Mouse (Mus musculus) G1E-ER4 (cell line): ENCODE data around the gene Mark4. TPM values are rescaled to one million over a fixed set of nuclear protein-coding genes. Genes with fewer than 3 reads are reported as not detected.

Source experiments
- GATA1 ChIP-seq: IDR thresholded peaks from one replicate; pipeline ENCODE4 v1.8.0; 2012; ENCODE audit warnings: low read length, inconsistent platforms
- polyA plus RNA-seq: library from polyadenylated mRNA; stranded (reverse); fragments of >175 nt; gene quantifications from 2 replicates; pipeline ENCODE4 v1.2.3, GENCODE M21; 2012

Mark4 gene
- 45.0 and 67.8 TPM in 2 replicates for polyA plus RNA-seq

GRCm38 (mm10) chr7:19458591-19459111 lies at the start of gene Mark4:
Mark4 (minus strand) TSS chr7:19458821.
- TF ChIP-seq GATA1: no peak

GRCm38 (mm10) chr7:19507612-19507981 lies 49.0 kb upstream of the Mark4 start:
- TF ChIP-seq GATA1: no peak

GRCm38 (mm10) chr7:19506969-19507611 lies 48.5 kb upstream of the Mark4 start:
- TF ChIP-seq GATA1: no peak

GRCm38 (mm10) chr7:19506326-19506725 lies 47.7 kb upstream of the Mark4 start:
- TF ChIP-seq GATA1: no peak

DNA sequence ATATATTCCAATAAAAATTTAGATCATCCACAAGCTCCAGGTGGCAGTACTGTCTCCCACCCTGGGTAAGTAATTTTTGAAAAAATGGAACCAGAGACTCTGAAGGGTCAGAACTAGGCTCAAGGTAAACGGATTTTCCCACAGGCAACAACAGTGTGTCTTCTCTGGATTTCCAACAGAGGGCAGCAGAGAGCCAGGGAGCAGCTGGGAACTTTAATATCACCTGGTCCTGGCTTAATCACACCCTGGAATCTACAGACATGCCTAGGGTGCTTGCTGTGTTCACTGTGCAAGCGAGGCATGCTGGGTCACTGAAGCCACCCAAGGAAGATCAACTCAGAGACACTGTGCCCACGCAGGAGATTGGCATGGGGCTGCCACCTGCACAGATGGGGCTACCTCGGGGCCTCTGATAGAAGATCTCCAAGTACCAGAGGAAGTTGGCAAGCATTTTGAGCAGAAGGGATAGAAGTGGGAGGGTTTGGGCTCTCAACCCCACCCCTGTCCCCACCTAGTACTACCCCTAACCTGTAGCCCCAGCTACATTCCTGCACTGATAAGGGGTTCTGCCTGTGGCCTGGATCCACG lies 45.0 kb upstream of the Mark4 start:
- TF ChIP-seq GATA1: no peak

DNA sequence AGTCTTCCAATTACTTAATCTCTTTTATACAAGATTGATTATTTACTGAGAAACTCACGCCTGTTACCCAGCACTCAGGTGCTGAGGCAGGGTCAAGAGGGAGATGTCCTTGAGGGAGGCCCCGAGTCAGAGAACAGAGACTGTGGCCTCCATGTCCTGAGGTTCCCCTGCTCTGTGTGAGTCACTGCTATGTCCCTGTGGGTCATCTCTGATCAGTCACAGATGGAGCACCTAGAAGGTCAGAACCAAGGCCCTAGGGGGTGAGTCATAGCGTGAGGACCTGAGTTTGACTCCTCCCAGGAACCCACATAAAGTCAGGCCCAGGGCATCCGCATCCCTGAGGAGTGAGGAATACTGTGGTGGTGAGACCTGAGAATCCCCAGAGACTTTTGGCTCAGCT lies 43.0 kb upstream of the Mark4 start:
- TF ChIP-seq GATA1: no peak

DNA sequence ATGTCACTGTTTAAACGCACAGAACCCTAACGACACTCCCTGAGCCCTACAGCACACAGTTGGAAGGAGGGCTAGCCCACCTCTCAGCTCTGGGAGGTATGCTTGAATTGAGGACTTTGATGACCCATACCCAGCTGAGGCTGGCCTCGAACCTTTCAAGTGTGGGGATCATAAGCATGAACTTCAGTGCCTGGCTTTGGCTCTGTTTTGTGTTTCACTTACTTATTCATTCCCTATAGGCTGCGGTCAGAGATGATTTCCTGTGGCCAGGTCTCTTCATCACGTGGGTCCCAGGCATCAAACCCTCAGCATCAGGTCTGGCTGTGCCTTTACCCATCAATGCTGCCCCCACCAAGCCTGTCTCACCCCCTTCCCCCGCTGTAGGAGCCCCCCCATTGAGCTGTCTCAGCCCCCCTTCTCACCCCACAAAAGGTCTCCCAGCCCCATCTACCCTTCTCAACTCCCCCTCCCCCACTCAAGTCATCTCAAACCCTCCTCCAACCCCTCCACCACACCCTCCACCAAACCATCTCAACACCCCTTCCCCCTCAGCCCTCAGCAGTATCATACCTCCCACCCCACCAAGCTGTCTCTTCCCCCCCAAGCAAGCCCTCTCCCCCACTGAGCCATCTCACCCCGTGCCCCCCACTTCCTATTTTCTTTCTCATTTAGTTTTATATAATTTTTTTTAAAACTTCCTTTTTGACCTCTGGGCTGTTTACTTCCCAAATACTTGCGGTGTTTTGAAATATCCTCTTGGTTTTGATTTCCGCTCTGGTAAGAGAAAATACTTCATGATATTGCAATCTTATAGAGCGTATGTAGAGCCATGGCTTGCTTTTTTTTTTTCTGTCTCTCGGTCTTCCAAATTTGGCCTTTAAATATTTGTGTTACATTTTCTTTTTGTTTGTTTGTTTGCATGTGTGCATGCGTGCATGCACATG lies 42.1 kb upstream of the Mark4 start:
- no peak for TF ChIP-seq GATA1

- no peak for TF ChIP-seq GATA1
Observed at GRCm38 (mm10) chr7:19498326-19498725, 39.7 kb upstream of the Mark4 start.

DNA sequence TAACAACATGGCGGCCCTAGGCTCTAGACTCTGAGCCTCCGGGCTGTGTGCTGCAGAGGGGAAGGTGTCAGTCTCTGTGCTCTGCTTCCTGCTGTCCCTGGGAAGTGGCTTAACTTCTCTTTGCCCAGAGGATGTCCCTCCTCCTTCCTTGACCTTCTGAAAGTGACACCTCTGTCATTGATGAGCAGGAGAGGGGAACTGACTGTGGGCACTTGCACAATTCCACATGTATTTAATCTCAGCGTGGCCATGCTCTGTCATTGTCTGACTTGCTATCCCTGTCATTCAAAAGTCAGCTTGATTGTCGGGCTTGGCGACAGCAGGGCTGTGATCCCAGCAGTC lies 37.6 kb upstream of the Mark4 start:
- TF ChIP-seq GATA1: no peak

- TF ChIP-seq GATA1: no peak
Observed at GRCm38 (mm10) chr7:19495521-19496213, 37.0 kb upstream of the Mark4 start.

DNA sequence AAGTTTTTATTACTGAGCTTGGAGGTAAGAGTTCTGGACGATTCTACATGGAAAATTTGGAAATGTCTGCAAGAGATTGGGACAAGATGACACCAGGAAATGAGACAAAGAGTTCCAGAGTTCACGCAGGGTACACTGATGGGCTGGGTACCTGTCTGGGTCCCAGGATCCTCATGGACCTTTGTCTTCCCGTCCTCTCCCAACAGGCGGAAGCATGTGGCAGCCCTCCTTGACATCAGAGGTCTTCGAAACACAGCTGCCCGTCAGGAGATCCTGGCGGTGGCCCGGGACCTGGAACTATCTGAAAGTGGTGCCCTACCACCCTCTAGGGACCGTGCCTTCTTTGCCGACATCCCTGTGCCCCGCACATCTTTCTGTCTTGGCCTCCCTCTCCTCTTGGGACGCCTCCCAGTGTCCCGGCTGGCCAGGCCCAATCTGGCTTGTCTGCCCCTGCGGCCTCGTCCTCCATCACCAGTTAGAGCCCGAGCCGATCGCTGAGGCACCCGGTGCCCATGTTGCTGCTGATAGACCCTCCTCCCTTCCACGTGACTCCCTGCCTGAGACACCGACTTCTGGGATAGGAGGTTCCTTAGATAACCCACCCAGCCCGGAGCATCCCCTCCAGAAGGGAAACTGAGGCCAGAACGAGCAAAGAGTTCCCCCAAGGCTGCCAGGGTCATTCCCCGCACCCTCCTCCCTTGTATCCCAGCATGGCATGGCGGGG lies 36.3 kb upstream of the Mark4 start:
- TF ChIP-seq GATA1: no peak

GRCm38 (mm10) chr7:19491731-19492130 lies 33.1 kb upstream of the Mark4 start:
- TF ChIP-seq GATA1: no peak

- no peak for TF ChIP-seq GATA1
Observed at GRCm38 (mm10) chr7:19489525-19489924, 30.9 kb upstream of the Mark4 start.

DNA sequence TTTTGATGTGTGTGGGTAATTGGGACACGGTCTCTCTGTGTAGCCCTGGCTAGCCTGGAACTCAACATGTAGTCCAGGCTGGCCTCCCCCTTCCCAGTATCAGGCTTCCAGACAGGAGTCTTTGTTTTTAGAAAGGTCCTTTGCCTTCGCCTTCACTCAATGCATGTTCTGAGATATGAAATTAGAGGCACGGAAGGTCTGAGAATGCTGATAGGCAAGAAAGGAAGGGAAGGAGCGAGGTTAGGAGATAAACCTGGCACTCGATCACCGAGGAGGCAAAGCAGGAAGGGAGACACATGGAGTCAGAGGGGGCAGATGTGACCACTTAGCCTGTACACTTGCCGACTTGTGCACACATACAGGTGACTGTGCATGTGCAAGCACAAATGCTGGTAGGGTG lies 27.9 kb upstream of the Mark4 start:
- TF ChIP-seq GATA1: no peak

DNA sequence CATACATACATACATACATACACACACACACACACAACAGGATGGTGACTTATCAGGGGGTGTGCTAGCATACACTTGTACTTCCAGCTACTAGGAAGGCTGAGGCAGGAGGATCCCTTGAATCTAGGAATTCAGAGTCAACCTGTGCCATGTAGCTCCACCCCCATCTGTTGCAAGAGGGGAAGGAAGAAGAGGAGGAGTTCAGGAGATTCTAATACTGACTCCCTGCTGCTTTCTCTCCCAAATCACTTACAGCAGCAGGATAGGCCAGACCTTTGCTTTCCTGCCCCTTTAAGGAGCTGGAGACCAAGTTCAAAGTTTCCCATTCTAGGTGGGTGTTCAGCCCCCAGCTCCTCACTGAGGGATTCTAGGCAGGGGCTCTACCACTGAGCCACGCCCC lies 26.9 kb upstream of the Mark4 start:
- TF ChIP-seq GATA1: no peak
